Mouse (Mus musculus) intestine, embryonic 15.5 days (tissue): Measurements from ENCODE around the gene Dlg2. TPM values are rescaled to one million over a fixed set of nuclear protein-coding genes. Genes with fewer than 3 reads are reported as not detected.
A peak's percentile ranks its signal among the peaks of the same experiment; 100 is the strongest.

ENCODE experiments used
- ATAC-seq: fragments of 200-750 bp; cut with Nextera tagmentation; 2 replicates; pipeline ENCODE4 v1.8.0; 2017; ENCODE audit warnings: moderate TSS enrichment, moderate library complexity
- H3K27ac ChIP-seq: fragments of 300-500 bp; sonication (generic); 2 replicates; pipeline ENCODE4 v1.5.1; 2015; ENCODE audit warnings: mild to moderate bottlenecking, inconsistent platforms
- H3K27me3 ChIP-seq: fragments of 300-500 bp; sonication (generic); replicated peaks from 2 replicates; pipeline ENCODE4 v1.6.1; 2015; ENCODE audit warnings: inconsistent platforms
- H3K36me3 ChIP-seq: fragments of 300-500 bp; sonication (generic); 2 replicates; pipeline ENCODE4 v1.6.1; 2015; ENCODE audit warnings: inconsistent platforms
- H3K4me1 ChIP-seq: fragments of 300-500 bp; sonication (generic); replicated peaks from 2 replicates; pipeline ENCODE4 v1.6.1; 2015; ENCODE audit warnings: inconsistent platforms
- H3K4me2 ChIP-seq: fragments of 300-500 bp; sonication (generic); replicated peaks from 2 replicates; pipeline ENCODE4 v1.6.1; 2015; ENCODE audit warnings: mild to moderate bottlenecking, inconsistent platforms
- H3K4me3 ChIP-seq: fragments of 300-500 bp; sonication (generic); replicated peaks from 2 replicates; pipeline ENCODE4 v1.5.1; 2015; ENCODE audit warnings: inconsistent platforms
- H3K9ac ChIP-seq: fragments of 300-500 bp; sonication (generic); 2 replicates; pipeline ENCODE4 v1.6.1; 2015; ENCODE audit warnings: inconsistent platforms
- H3K9me3 ChIP-seq: fragments of 300-500 bp; sonication (generic); 2 replicates; pipeline ENCODE4 v1.6.1; 2016; ENCODE audit warnings: inconsistent platforms
- WGBS: fragments of 180-500 bp; shearing (Covaris S2); methylation state at CpG from one replicate; pipeline ENCODE4 v1.1.7; 2015; 5-methylcytosine and 5-hydroxymethylcytosine counted together
- polyA plus RNA-seq: library from polyadenylated mRNA; unstranded; fragments of >200 nt; fragmentation: Nextera tagmentation; extraction: Ambion mirVana; gene quantifications from 2 replicates; pipeline ENCODE4 v1.2.1, GENCODE M21; 2015

The Dlg2 gene
- polyA plus RNA-seq, 1 experiment from 2014 or later = 4.8 TPM

DNA sequence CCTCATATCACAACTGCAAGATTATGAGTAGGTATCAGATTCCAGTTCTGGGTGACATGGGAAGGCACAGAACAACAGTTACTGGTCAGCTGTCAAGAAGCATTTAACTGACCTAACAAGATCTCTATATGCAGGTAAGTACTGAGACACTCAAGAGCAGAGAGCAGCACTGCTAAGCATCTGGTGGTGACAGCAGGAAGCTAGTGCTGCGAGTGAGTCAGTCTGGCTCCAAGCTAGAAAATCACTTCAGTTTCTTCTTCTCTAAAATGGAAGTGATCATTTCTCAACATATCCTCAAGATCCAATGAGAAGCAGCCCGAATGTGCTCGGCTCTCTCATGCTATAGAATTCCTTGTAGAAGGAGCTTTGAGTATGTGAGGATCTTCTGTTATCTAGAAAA lies 1618.7 kb downstream of the Dlg2 start:
- Histone ChIP-seq H3K4me3 (no peak overlapping the region), H3K36me3 (no peaks in the 10 kb centered on the region), H3K4me2 (no peak overlapping the region), H3K4me1 (no peaks in the 10 kb centered on the region), H3K27me3 (no peaks in the 10 kb centered on the region), H3K9ac (no peak overlapping the region), H3K27ac (no peak overlapping the region), H3K9me3 (no peaks in the 10 kb centered on the region)
- ATAC-seq = no peak
- 72% methylated on average over 3 of the region's 3 CpGs for WGBS

- ATAC-seq = no peak
- H3K27ac ChIP-seq = no peak overlapping the region
- no peaks in the 10 kb centered on the region for H3K27me3 ChIP-seq
- no peaks in the 10 kb centered on the region for H3K9me3 ChIP-seq
- no peak overlapping the region for H3K4me3 ChIP-seq
- no peak overlapping the region for H3K9ac ChIP-seq
- no peak overlapping the region for H3K4me2 ChIP-seq
- H3K4me1 ChIP-seq = no peaks in the 10 kb centered on the region
- no peaks in the 10 kb centered on the region for H3K36me3 ChIP-seq
- 93% methylated on average over 2 of the region's 2 CpGs for WGBS
Measured at GRCm38 (mm10) chr7:92100847-92101246, 1624.4 kb downstream of the Dlg2 start.

GRCm38 (mm10) chr7:92102892-92103543 lies 1626.5 kb downstream of the Dlg2 start:
- no peak overlapping the region for H3K4me3 ChIP-seq
- H3K36me3 ChIP-seq = no peaks in the 10 kb centered on the region
- 19% methylated on average over 4 of the region's 4 CpGs for WGBS
- H3K4me1 ChIP-seq = no peaks in the 10 kb centered on the region
- H3K27me3 ChIP-seq = no peaks in the 10 kb centered on the region
- H3K27ac ChIP-seq = no peak overlapping the region
- no peaks in the 10 kb centered on the region for H3K9me3 ChIP-seq
- no peak overlapping the region for H3K4me2 ChIP-seq
- no peak overlapping the region for H3K9ac ChIP-seq
- 0 out of 2 replicates have a peak, but pooled peaks have one; percentile 39 for ATAC-seq

GRCm38 (mm10) chr7:92105477-92105876 lies 1629.0 kb downstream of the Dlg2 start:
- Histone ChIP-seq H3K4me2 (no peak overlapping the region), H3K36me3 (no peaks in the 10 kb centered on the region), H3K27me3 (no peaks in the 10 kb centered on the region), H3K4me3 (no peak overlapping the region), H3K27ac (no peak overlapping the region), H3K9ac (no peak overlapping the region), H3K4me1 (no peaks in the 10 kb centered on the region), H3K9me3 (no peaks in the 10 kb centered on the region)
- ATAC-seq = no peak
- whole genome bisulfite sequencing = 31% methylated on average over 2 of the region's 2 CpGs

- Histone ChIP-seq H3K27ac (no peak overlapping the region), H3K4me1 (no peaks in the 10 kb centered on the region), H3K9ac (no peak overlapping the region), H3K4me2 (no peak overlapping the region), H3K4me3 (no peak overlapping the region), H3K27me3 (no peaks in the 10 kb centered on the region), H3K9me3 (no peaks in the 10 kb centered on the region), H3K36me3 (no peaks in the 10 kb centered on the region)
- no peak for ATAC-seq
- 91% methylated on average over 2 of the region's 2 CpGs for WGBS
Measured at GRCm38 (mm10) chr7:92105956-92106355, 1629.5 kb downstream of the Dlg2 start.

GRCm38 (mm10) chr7:92113065-92113464 lies 1636.6 kb downstream of the Dlg2 start:
- no peak overlapping the region for H3K9ac ChIP-seq
- H3K27me3 ChIP-seq = no peaks in the 10 kb centered on the region
- H3K4me1 ChIP-seq = no peaks in the 10 kb centered on the region
- H3K36me3 ChIP-seq = no peaks in the 10 kb centered on the region
- WGBS = 91% methylated on average over 4 of the region's 4 CpGs
- H3K27ac ChIP-seq = no peak overlapping the region
- H3K4me3 ChIP-seq = no peak overlapping the region
- no peak for ATAC-seq
- H3K4me2 ChIP-seq = no peak overlapping the region
- no peaks in the 10 kb centered on the region for H3K9me3 ChIP-seq

DNA sequence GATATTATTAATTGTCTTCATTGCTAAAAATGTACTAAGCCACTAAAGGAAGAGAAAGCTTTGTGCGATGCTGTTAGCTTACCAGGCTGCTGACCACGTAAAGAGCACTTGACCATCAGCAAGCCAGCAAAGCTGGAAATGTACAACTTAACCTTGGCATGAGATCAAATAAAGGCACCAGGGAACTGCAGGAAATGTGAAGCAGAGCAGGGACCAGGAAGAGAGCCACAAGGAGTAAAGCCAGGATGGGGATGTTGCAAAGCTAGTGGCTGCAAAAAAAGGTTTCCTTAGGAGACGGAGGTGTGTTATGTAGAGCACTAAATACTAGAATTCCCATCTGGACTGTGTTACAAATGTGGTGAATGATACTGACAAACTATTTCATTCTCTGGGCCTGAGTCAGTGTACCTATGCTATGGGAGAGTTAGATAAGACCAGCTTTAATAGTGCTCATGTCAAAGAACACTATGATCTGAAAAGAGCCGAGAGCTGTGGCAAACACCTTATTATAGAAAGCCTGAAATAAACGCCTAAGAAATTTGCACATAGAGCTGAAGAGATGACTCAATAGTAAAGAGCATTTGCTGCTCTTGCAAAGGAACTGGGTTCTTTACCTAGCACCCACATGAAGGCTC lies 1638.9 kb downstream of the Dlg2 start:
- Histone ChIP-seq H3K27me3 (no peaks in the 10 kb centered on the region), H3K4me2 (no peak overlapping the region), H3K36me3 (no peaks in the 10 kb centered on the region), H3K9me3 (no peaks in the 10 kb centered on the region), H3K4me3 (no peak overlapping the region), H3K9ac (no peak overlapping the region), H3K4me1 (no peaks in the 10 kb centered on the region), H3K27ac (no peak overlapping the region)
- WGBS = 83% methylated on average over 5 of the region's 5 CpGs
- no peak for ATAC-seq

- no peak for ATAC-seq
- no peak overlapping the region for H3K4me2 ChIP-seq
- H3K4me3 ChIP-seq = no peak overlapping the region
- no peak overlapping the region for H3K27ac ChIP-seq
- 73% methylated on average over 2 of the region's 2 CpGs for WGBS
- H3K27me3 ChIP-seq = no peaks in the 10 kb centered on the region
- no peak overlapping the region for H3K9ac ChIP-seq
- H3K36me3 ChIP-seq = no peaks in the 10 kb centered on the region
- H3K9me3 ChIP-seq = no peaks in the 10 kb centered on the region
- no peaks in the 10 kb centered on the region for H3K4me1 ChIP-seq
Measured at GRCm38 (mm10) chr7:92123276-92123675, 1646.8 kb downstream of the Dlg2 start.

DNA sequence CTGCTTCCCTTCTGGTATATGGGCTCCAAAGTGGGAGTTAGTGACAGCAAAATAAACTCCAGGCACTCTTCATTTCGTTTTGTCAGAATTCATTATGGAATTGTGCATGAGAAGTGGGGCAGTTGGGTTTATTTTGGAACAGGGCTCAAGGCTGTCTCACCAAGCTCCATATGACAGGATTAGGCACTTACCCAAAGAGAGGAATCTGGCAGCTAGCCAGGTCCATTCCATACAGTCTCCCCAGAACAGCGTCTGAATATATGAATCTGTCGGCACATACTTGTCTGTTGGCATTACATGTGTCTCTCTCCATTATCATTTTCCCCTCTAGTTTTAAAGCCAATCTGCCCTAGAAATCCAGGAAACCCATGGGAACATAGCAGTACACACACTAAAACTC lies 1649.4 kb downstream of the Dlg2 start:
- Histone ChIP-seq H3K4me1 (no peaks in the 10 kb centered on the region), H3K4me2 (no peak overlapping the region), H3K27ac (no peak overlapping the region), H3K9me3 (no peaks in the 10 kb centered on the region), H3K9ac (no peak overlapping the region), H3K27me3 (no peaks in the 10 kb centered on the region), H3K36me3 (no peaks in the 10 kb centered on the region), H3K4me3 (no peak overlapping the region)
- WGBS = 34% methylated on average over 3 of the region's 3 CpGs
- ATAC-seq = no peak

- H3K27ac ChIP-seq = no peak overlapping the region
- no peak overlapping the region for H3K4me2 ChIP-seq
- no peaks in the 10 kb centered on the region for H3K4me1 ChIP-seq
- no peak for ATAC-seq
- no peaks in the 10 kb centered on the region for H3K9me3 ChIP-seq
- no peak overlapping the region for H3K4me3 ChIP-seq
- H3K36me3 ChIP-seq = no peaks in the 10 kb centered on the region
- 78% methylated on average over 3 of the region's 3 CpGs for WGBS
- no peak overlapping the region for H3K9ac ChIP-seq
- no peaks in the 10 kb centered on the region for H3K27me3 ChIP-seq
Measured at GRCm38 (mm10) chr7:92134301-92134700, 1657.8 kb downstream of the Dlg2 start.

- no peaks in the 10 kb centered on the region for H3K36me3 ChIP-seq
- H3K9me3 ChIP-seq = no peaks in the 10 kb centered on the region
- no peak overlapping the region for H3K4me2 ChIP-seq
- H3K27me3 ChIP-seq = no peaks in the 10 kb centered on the region
- H3K9ac ChIP-seq = no peak overlapping the region
- 48% methylated on average over 2 of the region's 2 CpGs for WGBS
- no peak overlapping the region for H3K4me3 ChIP-seq
- ATAC-seq = no peak
- H3K27ac ChIP-seq = no peak overlapping the region
- H3K4me1 ChIP-seq = no peaks in the 10 kb centered on the region
Measured at GRCm38 (mm10) chr7:92135624-92136023, 1659.2 kb downstream of the Dlg2 start.

DNA sequence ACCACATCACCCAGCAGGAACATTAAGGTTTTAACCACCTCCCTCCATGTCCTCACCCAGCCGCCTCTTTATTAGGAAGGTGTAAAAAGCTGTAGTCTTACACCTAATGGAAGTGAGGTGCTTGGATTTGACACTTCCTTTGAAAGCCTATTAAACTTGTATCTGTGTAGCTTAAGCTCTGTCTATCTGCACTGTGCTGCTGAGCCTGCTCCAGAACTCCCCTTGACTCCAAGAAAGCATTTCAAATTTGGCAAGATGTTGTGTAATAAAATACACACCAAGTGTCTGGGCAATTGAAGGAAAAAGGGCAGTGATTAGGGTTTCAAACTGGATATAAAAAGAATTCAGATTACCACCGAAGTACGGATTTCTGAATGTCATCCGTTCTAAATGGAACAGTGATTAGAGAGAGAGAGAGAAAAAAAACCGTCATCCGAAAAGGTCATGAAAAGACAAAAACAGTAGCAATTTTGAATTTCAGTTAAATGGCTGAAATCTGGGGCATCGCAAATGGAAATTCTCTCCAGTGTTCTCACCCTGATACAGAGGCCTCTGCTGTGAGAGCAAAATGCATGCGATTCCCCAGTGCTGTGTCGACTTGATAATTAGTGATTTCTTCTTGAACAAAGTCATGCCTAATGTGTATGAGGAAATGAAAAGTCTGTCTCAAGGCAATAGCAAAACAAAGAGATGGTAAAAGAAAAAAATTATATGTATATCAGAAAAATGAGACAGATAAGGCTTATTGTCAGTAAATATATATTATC lies 1663.8 kb downstream of the Dlg2 start:
- Histone ChIP-seq H3K36me3 (no peaks in the 10 kb centered on the region), H3K9ac (no peak overlapping the region), H3K9me3 (no peaks in the 10 kb centered on the region), H3K4me1 (no peaks in the 10 kb centered on the region), H3K27me3 (no peaks in the 10 kb centered on the region), H3K27ac (no peak overlapping the region), H3K4me2 (no peak overlapping the region), H3K4me3 (no peak overlapping the region)
- 78% methylated on average over 9 of the region's 9 CpGs for WGBS
- no peak for ATAC-seq
